Mouse (Mus musculus): ENCODE results near the gene Olfr1120. TPM values are rescaled to one million over a fixed set of nuclear protein-coding genes. Genes with fewer than 3 reads are reported as not detected.
"Not testable (repeated sequence)": the region's sequence is repeated elsewhere in the genome, so short reads cannot be mapped to it uniquely, and the experiment has no call there.

Gene Olfr1120
- polyA plus RNA-seq (2017; shearing (Covaris generic)), result not detected

DNA sequence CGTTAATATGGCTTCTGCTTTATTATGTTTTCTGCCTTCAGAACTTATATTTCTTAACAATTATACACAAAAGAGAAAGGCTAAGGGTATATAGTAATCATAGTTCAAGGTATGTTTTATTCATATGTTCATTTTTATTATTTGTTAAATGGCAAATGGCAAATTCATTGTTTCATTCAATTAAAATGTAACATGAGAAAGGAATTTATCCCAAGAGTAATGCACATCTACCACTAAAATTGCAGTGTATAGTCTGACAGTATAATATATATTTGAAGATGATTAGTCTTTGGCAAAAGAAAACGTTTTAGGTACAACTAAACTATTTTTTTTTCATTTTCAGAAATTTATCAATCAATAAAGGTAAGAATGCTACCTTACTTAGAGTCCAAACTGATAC, at the start of gene Olfr1120:
TSS of gene Olfr1120 (plus strand) at position 301 of the 400 bp plus-strand sequence.
- ATAC-seq, result no peak

GRCm38 (mm10) chr2:87307281-87307680, 47.3 kb upstream of the Olfr1120 start, which contains the start of gene Olfr1118:
Olfr1118 (plus strand) TSS chr2:87307581.
- ATAC-seq, result no peak

- not testable (repeated sequence) for ATAC-seq
These were observed 5.5 kb downstream of the Olfr1120 start for GRCm38 (mm10) chr2:87360121-87360520.

GRCm38 (mm10) chr2:87369595-87369994, 15.0 kb downstream of the Olfr1120 start, which contains the start of gene Olfr1121:
Olfr1121 (plus strand) TSS chr2:87369895.
- no peak for ATAC-seq

GRCm38 (mm10) chr2:87371726-87372125, 17.1 kb downstream of the Olfr1120 start:
- no peak for ATAC-seq

DNA sequence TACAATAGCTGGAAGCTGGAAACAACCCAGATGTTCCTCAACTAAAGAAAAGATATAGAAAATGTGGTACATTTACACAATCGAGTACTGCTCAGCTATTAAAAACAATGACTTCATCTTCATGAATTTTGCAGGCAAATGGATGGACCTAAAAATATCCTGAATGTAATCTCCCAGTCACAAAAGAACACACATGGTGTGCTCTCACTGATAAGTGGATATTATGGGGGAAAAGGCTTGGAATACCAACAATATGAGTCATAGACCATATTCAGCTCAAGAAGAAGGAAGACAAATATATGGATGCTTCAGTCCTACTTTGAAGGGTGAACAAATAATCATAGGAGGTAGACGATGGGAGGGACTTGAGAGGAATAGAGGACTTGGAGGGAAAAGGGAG, 29.3 kb downstream of the Olfr1120 start:
- no peak for ATAC-seq

DNA sequence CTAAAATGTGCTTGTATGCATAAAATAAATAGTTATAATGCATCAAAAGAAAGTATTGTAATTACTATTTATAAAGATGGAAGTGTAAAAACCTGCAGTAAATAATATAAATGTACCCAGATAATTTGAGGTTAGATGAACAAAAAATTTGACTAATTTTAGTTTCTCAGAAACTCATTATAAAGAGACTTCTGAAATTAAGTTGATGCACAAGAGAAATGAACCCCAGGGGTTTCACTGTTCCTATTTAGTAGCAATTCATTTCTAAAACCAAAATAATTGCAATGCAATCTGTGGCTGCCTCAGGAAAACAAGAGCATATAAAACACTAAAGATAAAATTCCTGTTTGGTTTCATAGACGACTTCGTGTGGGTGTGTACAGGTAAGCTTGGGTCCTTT, 30.9 kb downstream of the Olfr1120 start, which contains the start of gene Olfr1122:
TSS of gene Olfr1122 (plus strand) at position 301 of the 400 bp plus-strand sequence.
- ATAC-seq, result no peak

- peak; percentile 46 for ATAC-seq
These were observed 39.0 kb downstream of the Olfr1120 start for GRCm38 (mm10) chr2:87393605-87394004.

DNA sequence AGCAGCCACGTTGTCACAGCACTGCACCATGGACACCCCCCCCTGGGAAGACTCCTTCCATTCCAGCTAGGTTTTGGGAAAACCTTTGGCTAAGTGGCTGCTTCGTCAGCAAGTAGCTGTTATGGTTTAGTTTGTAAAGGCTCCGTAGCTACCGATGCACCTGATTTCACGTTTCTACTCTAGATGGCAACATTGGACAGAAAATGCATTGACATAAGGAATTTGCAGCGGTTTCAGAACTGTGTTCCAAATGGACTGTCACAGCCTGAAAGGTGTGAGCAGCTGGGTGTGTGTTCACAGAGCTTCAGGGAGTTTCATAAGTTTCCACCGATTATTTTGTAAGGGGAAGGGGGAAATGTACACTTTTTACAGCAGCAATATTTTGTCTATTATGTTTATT, 40.1 kb downstream of the Olfr1120 start:
- not testable (repeated sequence) for ATAC-seq

Other genes starting within 250 kb of the Olfr1120 start
- gene Olfr259, start 240.2 kb upstream of the Olfr1120 start, polyA plus RNA-seq (2017; shearing (Covaris generic)), result not detected
- not detected for gene Olfr1110, start 214.5 kb upstream of the Olfr1120 start, polyA plus RNA-seq (2017; shearing (Covaris generic))
- not detected for gene Olfr1111, start 202.2 kb upstream of the Olfr1120 start, polyA plus RNA-seq (2017; shearing (Covaris generic))
- gene Olfr1112, start 167.0 kb upstream of the Olfr1120 start, polyA plus RNA-seq (2017; shearing (Covaris generic)), result not detected
- gene Olfr1113, start 145.8 kb upstream of the Olfr1120 start, polyA plus RNA-seq (2017; shearing (Covaris generic)), result not detected
- not detected for gene Olfr1115, start 106.8 kb upstream of the Olfr1120 start, polyA plus RNA-seq (2017; shearing (Covaris generic))
- under 1 TPM in 1 of 2 experiments, not detected in 1; 0.07 TPM for gene Olfr1116, start 87.3 kb upstream of the Olfr1120 start, polyA plus RNA-seq (2017; shearing (Covaris generic))
- not detected for gene Olfr1118, start 47.2 kb upstream of the Olfr1120 start, polyA plus RNA-seq (2017; shearing (Covaris generic))
- not detected for gene Olfr1121, start 15.1 kb downstream of the Olfr1120 start, polyA plus RNA-seq (2017; shearing (Covaris generic))
- gene Olfr1122, start 31.0 kb downstream of the Olfr1120 start, polyA plus RNA-seq (2017; shearing (Covaris generic)), result not detected
- not detected for gene Olfr1123, start 61.8 kb downstream of the Olfr1120 start, polyA plus RNA-seq (2017; shearing (Covaris generic))
- 1 to 10 TPM in 1 of 2 experiments, not detected in 1; 1.8 TPM for gene Olfr1124, start 75.5 kb downstream of the Olfr1120 start, polyA plus RNA-seq (2017; shearing (Covaris generic))
- gene Olfr1126, start 99.1 kb downstream of the Olfr1120 start, polyA plus RNA-seq (2017; shearing (Covaris generic)), result not detected
- not detected for gene Pramel7, start 142.3 kb downstream of the Olfr1120 start, polyA plus RNA-seq (2017; shearing (Covaris generic))
- gene Pramel6, start 151.8 kb downstream of the Olfr1120 start, polyA plus RNA-seq (2017; shearing (Covaris generic)), result not detected
- not detected for gene Olfr153, start 177.0 kb downstream of the Olfr1120 start, polyA plus RNA-seq (2017; shearing (Covaris generic))
- gene Olfr1128, start 190.7 kb downstream of the Olfr1120 start, polyA plus RNA-seq (2017; shearing (Covaris generic)), result under 1 TPM in 1 of 2 experiments, not detected in 1; 0.36 TPM
- gene Olfr1129, start 219.1 kb downstream of the Olfr1120 start, polyA plus RNA-seq (2017; shearing (Covaris generic)), result not detected